Mouse (Mus musculus): ENCODE results near the gene Dab1. TPM values are rescaled to one million over a fixed set of nuclear protein-coding genes. Genes with fewer than 3 reads are reported as not detected.

Dab1 gene
- polyA plus RNA-seq, 2 experiments: 0.19 to 0.34 TPM

DNA sequence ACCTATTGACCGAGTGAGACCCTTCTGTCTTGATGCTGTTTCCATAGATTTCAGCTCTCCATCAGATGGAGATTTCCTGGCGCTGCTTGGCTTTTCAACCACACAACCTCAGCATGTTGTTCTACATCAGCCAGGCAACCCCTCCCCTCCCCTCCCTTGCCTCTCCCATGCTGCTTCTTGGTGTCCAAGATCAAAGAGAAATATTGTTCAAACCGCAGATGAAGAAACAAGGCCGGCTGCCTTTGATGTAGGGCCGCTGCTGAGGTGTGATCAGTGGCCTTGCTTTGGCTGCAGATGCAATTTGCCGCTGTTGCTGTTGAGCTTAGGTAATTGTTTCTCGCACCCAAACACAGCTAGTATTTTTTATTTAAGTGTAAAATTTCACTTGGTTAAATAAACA lies 135.4 kb downstream of the Dab1 start:
- no peak overlapping the region for H3K4me3 ChIP-seq (ENCODE audit: insufficient read depth in 1 of 2, low read depth in 2 of 2, low read length in 2 of 2)
- ATAC-seq (ENCODE audit: insufficient read depth): no peak
- H3K27ac ChIP-seq: no peak overlapping the region
- no peak for DNase-seq (ENCODE audit: low read depth in 3 of 3, low spot score in 3 of 3)
- no peak for TF ChIP-seq CTCF (IDR thresholded peaks at IDR 0.05; ENCODE audit: low read depth)
- TF ChIP-seq EP300 (IDR thresholded peaks at IDR 0.05; ENCODE audit: low read depth): no peak
- H3K4me2 ChIP-seq (ENCODE audit: low read depth): no peak overlapping the region
- WGBS (ENCODE audit: insufficient replicate concordance): 58% methylated on average over 7 of the region's 7 CpGs
- H3K27me3 ChIP-seq (ENCODE audit: control insufficient read depth, insufficient read depth, low read length): no peaks in the 10 kb centered on the region
- H3K9me3 ChIP-seq (ENCODE audit: control insufficient read depth, low read length): no peaks in the 10 kb centered on the region
- H3K4me1 ChIP-seq (replicated peaks; ENCODE audit: control insufficient read depth in 2 of 2, insufficient read depth in 2 of 2, low read length in 1 of 2): no peaks in the 10 kb centered on the region
- no peaks in the 10 kb centered on the region for H3K36me3 ChIP-seq (replicated peaks; ENCODE audit: control insufficient read depth, insufficient read depth, low read depth)
- H3K9ac ChIP-seq (replicated peaks): no peak overlapping the region

DNA sequence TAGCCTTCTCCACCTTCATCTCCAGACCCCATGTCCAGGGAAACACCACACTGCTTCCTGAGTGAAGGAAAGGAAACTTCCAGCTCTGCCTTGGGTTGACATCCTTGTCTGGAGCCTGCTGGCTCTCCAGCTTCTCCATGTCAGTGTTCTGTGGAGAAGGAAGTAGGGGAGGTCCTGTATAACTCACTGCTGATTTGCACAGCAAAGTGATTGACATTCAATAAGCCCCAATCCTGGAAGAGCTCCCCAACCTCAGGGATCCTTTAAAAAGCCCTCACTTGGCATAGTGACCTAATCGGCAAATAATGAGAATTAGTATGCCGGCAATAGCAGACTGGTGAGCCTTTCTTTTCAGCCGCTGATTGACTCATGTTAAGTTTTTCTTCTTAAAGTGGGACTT lies 138.1 kb downstream of the Dab1 start:
- no peak for DNase-seq (ENCODE audit: low read depth in 3 of 3, low spot score in 3 of 3)
- WGBS (ENCODE audit: insufficient replicate concordance): 70% methylated on average over 3 of the region's 3 CpGs
- H3K27me3 ChIP-seq (ENCODE audit: control insufficient read depth, insufficient read depth, low read length): no peaks in the 10 kb centered on the region

DNA sequence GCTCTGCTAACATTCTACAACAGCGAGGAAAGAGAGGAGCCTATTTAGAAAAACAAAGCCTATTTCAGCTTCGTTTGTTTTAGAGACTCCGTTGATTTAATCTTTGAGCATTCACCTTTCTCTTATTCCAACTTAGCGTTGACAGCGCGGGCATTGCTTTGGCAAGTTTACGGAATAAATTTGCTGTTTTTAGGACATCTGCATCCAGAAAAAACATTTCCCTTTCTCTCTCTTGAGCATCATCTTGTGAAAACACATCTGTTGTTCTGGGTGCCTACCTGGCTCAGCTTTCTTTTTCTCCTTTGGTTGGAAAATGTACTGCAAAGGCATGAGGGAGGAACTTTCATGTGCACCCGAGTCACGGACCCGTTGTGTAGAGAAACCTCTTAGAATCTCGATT lies 143.3 kb downstream of the Dab1 start:
- H3K4me3 ChIP-seq (ENCODE audit: insufficient read depth in 1 of 2, low read depth in 2 of 2, low read length in 2 of 2): no peak overlapping the region
- no peak for ATAC-seq (ENCODE audit: insufficient read depth)
- no peak overlapping the region for H3K27ac ChIP-seq
- H3K4me1 ChIP-seq (replicated peaks; ENCODE audit: control insufficient read depth in 2 of 2, insufficient read depth in 2 of 2, low read length in 1 of 2): no peaks in the 10 kb centered on the region
- no peak overlapping the region for H3K4me2 ChIP-seq (ENCODE audit: low read depth)
- H3K9me3 ChIP-seq (ENCODE audit: control insufficient read depth, low read length): no peaks in the 10 kb centered on the region
- H3K36me3 ChIP-seq (replicated peaks; ENCODE audit: control insufficient read depth, insufficient read depth, low read depth): no peaks in the 10 kb centered on the region
- no peak for DNase-seq (ENCODE audit: low read depth in 3 of 3, low spot score in 3 of 3)
- no peak overlapping the region for H3K9ac ChIP-seq (replicated peaks)
- H3K27me3 ChIP-seq (ENCODE audit: control insufficient read depth, insufficient read depth, low read length): no peaks in the 10 kb centered on the region
- TF ChIP-seq EP300 (IDR thresholded peaks at IDR 0.05; ENCODE audit: low read depth) (no peak), CTCF (IDR thresholded peaks at IDR 0.05; ENCODE audit: low read depth) (no peak)
- WGBS (ENCODE audit: insufficient replicate concordance): 68% methylated on average over 11 of the region's 11 CpGs

More for the DNA sequence above, 138.1 kb downstream of the Dab1 start:
- H3K36me3 ChIP-seq (replicated peaks; ENCODE audit: control insufficient read depth, insufficient read depth, low read depth): no peaks in the 10 kb centered on the region
- no peaks in the 10 kb centered on the region for H3K4me1 ChIP-seq (replicated peaks; ENCODE audit: control insufficient read depth in 2 of 2, insufficient read depth in 2 of 2, low read length in 1 of 2)
- no peak for ATAC-seq (ENCODE audit: insufficient read depth)
- H3K4me2 ChIP-seq (ENCODE audit: low read depth): no peak overlapping the region
- no peaks in the 10 kb centered on the region for H3K9me3 ChIP-seq (ENCODE audit: control insufficient read depth, low read length)
- no peak for TF ChIP-seq CTCF (IDR thresholded peaks at IDR 0.05; ENCODE audit: low read depth)
- TF ChIP-seq EP300 (IDR thresholded peaks at IDR 0.05; ENCODE audit: low read depth): no peak
- H3K9ac ChIP-seq (replicated peaks): no peak overlapping the region
- H3K27ac ChIP-seq: no peak overlapping the region
- no peak overlapping the region for H3K4me3 ChIP-seq (ENCODE audit: insufficient read depth in 1 of 2, low read depth in 2 of 2, low read length in 2 of 2)

DNA sequence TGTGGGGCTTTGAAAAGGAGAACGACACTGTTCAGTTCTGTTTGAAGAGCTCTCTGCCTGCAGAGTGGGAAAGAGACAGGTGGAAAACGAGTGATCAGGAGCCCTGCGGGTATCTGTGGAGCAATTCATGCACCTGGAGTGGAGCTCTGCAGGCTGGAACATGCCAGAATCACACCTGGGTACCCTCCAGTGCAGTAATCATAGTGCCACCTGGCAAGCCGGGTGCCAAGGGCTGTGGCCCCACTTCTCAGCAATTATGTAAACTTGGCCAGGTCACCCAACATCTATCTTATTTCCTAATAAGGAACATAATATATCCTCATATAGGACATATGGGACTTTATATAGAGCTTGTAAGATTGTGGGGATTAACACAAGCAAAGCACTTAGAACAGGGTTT lies 156.6 kb downstream of the Dab1 start:
- Histone ChIP-seq H3K4me1 (replicated peaks; ENCODE audit: control insufficient read depth in 2 of 2, insufficient read depth in 2 of 2, low read length in 1 of 2) (no peaks in the 10 kb centered on the region), H3K4me2 (ENCODE audit: low read depth) (no peak overlapping the region), H3K27ac (no peak overlapping the region), H3K27me3 (ENCODE audit: control insufficient read depth, insufficient read depth, low read length) (no peaks in the 10 kb centered on the region), H3K4me3 (ENCODE audit: insufficient read depth in 1 of 2, low read depth in 2 of 2, low read length in 2 of 2) (no peak overlapping the region), H3K9me3 (ENCODE audit: control insufficient read depth, low read length) (no peaks in the 10 kb centered on the region), H3K9ac (replicated peaks) (no peak overlapping the region), H3K36me3 (replicated peaks; ENCODE audit: control insufficient read depth, insufficient read depth, low read depth) (no peaks in the 10 kb centered on the region)
- no peak for TF ChIP-seq CTCF (IDR thresholded peaks at IDR 0.05; ENCODE audit: low read depth)
- TF ChIP-seq EP300 (IDR thresholded peaks at IDR 0.05; ENCODE audit: low read depth): no peak
- 32% methylated on average over 4 of the region's 4 CpGs for WGBS (ENCODE audit: insufficient replicate concordance)
- DNase-seq (ENCODE audit: low read depth in 3 of 3, low spot score in 3 of 3): no peak
- no peak for ATAC-seq (ENCODE audit: insufficient read depth)

DNA sequence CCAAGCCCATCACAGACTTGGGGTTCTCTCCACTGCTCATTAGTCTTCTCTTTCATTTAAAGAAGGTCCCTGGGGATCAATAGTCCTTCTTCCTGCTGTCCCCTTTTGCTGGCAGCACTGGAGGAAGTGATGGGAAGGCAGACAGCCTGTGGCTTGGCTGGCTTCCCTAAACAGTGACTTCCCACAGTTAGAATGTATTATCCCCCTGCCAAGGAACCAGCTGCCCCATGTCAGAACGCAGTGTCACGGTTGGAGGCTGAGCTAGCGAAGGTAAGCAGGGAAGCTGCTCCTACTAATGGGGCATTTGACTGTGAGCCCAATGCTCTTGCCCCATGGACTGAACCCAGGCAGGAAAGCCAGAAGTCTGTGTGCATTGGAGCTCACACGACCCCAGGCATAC lies 162.2 kb downstream of the Dab1 start:
- Histone ChIP-seq H3K9me3 (ENCODE audit: control insufficient read depth, low read length) (no peaks in the 10 kb centered on the region), H3K27ac (no peak overlapping the region), H3K36me3 (replicated peaks; ENCODE audit: control insufficient read depth, insufficient read depth, low read depth) (no peaks in the 10 kb centered on the region), H3K4me2 (ENCODE audit: low read depth) (no peak overlapping the region), H3K4me3 (ENCODE audit: insufficient read depth in 1 of 2, low read depth in 2 of 2, low read length in 2 of 2) (no peak overlapping the region), H3K27me3 (ENCODE audit: control insufficient read depth, insufficient read depth, low read length) (no peaks in the 10 kb centered on the region), H3K4me1 (replicated peaks; ENCODE audit: control insufficient read depth in 2 of 2, insufficient read depth in 2 of 2, low read length in 1 of 2) (no peaks in the 10 kb centered on the region), H3K9ac (replicated peaks) (no peak overlapping the region)
- 49% methylated on average over 4 of the region's 4 CpGs for WGBS (ENCODE audit: insufficient replicate concordance)
- DNase-seq (ENCODE audit: low read depth in 3 of 3, low spot score in 3 of 3) (no peak), ATAC-seq (ENCODE audit: insufficient read depth) (no peak)
- no peak for TF ChIP-seq EP300 (IDR thresholded peaks at IDR 0.05; ENCODE audit: low read depth)
